Mouse (Mus musculus): ENCODE measurements around the gene Skida1.

Gene Skida1

DNA sequence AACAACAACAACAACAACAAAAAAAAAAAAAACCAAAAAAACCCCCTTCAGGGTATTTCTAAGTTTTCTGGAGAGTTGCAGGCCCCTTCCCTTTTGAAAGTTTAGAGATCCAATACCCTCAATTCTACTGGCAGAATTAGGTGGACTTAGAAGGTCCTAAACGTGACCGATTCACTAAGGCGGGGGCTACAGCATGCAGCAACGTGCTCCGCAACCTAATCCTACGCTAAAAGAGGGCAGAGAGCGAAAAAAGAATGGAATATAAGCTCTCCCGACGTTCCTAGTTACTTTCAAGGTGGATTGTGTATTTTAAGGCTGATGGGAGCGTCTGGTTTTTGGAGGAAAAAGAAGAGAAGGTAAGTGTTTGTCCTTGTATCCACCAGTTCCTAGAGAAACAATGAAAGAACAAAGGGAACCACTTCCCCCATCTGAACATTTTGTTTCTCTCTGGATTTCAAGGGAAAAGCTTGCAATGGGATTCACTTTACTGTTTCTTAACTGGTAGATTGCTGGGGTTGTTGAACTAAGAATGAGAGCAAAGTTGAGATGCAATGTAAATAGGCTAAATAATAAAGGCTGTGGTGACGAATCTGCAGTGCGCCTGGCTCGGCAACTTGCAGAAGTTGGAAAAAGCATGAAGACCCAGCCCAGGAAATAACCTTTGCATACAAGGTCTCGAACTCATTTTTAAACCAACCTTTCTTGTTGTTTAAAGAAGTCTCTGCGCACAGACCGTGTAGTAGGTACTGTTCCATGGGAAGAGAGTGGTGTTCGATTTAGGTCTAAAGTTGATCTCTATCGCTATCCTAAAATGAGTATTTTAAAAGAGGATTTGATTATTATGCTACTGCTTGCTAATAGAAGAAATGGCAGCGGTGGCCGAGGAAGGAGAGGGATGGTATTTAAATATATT lies 6.4 kb upstream of the Skida1 start, which contains the start of gene Mllt10:
Mllt10 (plus strand) TSS at position 222 of the 913 bp plus-strand sequence.
- no peak for DNase-seq (ENCODE audit: low spot score in 2 of 2)

DNA sequence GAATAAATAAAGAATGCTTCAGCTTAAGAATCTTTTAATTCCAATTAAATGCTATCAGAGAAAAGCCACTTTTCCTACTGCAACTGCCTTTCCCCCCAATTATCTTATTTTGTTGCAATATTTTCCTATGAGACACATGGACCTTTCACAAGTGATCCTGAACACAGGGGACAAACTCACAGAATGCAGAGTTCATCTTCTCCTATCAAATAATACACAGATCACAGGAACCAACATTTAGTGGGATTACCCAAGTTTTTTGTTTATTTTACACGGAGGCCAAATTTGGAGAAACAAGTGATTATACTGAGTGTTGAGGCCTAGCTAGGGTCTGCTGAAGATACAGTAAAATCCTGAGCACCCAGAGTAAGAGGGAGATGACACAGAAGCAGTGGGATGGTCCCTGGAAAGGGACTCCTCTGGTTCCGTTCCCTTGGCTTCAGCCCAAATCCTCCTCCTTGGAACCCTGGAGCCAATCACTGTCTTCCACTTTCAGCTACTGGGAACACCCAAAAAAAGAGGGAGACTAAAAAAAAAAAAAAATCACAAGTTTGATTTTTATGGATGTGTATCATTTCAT lies 5.2 kb upstream of the Skida1 start:
- DNase-seq (ENCODE audit: low spot score in 2 of 2): no peak

DNA sequence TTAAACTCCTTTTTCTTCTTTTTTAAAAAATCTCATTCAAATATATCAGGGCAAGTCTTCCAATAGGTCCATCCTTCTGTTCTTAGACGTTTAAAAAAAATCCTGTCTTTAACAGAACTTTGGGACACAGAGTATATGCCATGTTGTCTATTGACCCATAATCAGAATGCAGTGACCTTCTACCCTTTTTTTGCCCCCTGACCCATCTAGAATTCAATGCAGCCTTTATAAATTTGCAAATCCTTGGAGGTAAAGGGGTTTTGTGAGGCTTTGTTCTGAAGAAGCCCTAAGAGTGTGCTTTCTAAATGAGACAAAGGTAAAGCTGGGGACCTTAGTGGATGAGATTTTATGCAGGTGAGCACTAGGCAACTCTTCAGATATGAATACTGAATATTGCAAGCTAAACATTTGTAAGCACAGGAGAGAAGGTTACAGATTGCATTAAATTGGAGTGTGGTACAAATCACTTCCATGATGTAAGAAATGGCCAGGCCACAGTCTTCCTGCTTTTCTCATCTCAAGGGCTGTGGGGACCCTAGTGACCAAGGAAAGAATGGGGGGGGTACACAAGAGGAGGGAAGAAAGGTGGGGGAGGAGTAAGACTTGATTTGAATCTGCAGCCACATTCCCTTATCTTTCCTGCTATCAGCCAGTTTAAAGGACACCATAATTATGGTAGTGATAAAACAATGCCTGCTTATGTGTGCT lies 4.5 kb upstream of the Skida1 start:
- DNase-seq (ENCODE audit: low spot score in 2 of 2): no peak

DNA sequence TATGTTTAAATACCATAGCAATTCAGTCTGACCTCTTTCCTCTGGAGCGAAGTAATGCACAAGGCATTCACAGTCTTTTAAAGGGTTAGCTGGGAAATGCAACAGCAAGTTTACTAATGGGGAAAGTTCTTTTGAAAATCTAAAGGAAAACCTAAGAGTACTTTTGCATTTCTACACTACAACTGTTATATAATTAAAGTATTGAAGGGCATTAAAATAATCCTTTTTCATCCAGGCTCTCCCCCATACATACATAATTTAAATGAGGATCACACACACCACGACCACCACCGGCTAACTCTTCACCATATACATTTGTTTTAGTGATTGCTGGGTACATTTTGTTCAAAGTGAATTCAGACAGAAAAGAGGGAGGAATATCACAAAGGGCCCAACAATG lies 3.7 kb upstream of the Skida1 start:
- no peak for DNase-seq (ENCODE audit: low spot score in 2 of 2)

DNA sequence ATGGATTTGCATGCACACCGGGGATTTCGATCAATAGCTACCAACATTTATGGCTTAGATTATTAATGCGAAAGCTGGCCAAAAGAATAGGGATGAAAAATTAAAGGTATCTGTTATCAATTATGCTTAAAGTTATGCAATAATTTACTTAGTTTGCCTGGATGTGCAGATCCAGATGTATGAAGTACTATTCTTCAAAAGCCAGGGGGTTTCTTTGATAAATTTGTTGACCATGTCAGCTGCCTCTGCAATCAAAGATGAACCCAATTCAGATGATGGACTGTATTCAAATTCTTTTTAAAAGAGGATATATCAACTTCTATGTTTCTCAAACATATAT lies 3.0 kb upstream of the Skida1 start:
- DNase-seq (ENCODE audit: low spot score in 2 of 2): no peak

DNA sequence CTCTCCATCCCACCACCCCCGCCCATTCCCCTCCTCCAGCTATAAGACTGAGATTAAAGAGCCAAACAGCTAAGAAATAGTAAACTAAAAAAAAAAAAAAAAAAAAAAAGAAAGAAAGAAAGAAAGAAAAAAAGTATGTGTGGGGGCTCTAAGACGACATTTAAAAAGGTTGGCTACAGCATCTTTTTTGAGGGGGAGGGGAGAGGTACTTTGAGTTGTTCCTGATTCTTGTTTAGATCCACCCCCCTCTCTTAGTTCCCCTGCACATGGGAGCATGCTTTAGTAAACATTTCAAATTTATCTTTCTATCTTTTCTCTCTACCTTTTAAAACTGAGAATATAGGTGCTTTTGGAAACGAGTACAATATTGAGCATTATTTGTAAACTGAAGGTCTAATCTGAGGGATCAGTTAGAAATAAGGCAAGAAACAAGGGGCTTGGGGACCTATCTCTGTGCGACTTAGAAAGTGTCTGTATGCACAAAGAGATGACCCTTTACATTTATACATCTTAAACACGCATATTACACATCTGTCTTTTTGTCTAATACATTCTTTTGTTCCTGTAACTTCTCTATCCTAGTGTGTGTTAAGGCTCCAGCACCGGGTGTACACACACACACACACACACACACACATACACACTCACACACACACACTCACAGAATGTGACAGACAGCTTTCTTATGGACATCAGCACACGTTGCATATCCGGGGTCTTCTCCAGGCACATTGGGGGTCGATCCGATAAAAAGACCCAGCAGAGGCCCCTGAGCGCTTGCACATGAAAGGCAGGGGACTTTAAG lies 2.4 kb upstream of the Skida1 start:
- DNase-seq (ENCODE audit: low spot score in 2 of 2): no peak

DNA sequence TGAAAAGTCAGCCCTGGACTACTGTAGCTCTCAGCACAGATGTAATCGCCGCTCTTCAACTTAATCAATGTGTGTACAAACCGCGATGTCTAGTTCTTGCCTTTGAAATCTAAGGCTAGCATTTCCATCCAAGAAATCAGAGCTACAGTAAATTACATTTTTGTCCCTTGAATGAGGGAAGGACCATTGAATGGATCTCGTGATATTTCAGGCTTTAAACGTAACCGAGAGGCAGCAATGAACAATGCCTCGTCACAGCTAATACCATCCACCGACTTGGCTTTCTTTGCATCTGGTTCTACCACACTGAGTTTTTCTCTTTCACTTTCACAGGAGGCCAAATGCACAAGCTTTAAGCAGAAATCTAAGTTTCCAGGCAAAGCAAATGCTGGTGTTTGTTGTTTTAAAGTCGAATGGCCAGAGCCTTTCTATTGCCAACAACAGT lies 1.7 kb upstream of the Skida1 start:
- no peak for DNase-seq (ENCODE audit: low spot score in 2 of 2)

DNA sequence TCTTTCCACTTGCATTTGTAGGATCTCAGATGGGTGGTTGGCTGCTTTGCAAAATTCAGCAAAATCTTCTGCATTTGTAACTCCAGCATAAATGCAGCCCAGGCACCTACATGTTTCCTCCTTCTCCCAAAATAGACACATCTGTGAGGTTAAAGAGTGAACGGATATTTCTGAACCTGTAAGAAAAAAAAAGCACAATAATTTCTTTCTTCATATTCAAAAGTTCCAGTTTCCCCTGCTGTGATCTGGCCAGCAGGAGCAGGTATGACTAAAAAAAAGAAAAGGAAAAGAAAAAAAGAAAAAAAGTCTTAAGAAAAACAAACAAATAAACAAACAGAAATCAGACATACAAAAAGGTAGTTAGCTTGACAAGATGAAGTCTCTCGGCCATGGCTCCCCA lies 1.2 kb upstream of the Skida1 start:
- no peak for DNase-seq (ENCODE audit: low spot score in 2 of 2)

DNA sequence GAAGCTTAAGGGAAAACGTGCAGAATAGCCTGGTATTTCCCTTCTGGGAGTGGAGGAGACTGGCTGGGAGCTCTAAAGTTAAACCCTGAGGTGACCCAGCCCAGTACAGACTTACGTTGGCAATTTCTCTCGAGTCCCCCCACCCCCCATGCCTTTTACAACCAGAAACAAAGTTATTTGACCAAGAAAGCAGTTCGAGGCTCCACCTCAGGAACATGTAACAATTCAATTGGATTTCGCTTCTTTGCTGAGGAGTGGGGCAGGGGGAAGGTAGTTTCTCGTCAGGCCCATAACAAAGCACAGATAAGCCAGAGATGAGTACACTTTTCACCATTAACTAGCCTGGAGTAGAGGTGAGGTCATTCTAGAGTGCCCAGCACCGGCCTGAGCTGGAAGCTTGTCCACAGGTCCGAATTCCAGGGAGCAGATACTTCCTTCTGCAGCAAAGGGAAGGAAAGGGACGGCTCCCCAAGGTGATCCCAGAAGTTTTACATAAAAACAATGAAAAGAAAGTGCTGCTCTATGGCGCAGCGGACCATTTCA lies 499 bp upstream of the Skida1 start:
- DNase-seq (ENCODE audit: low spot score in 2 of 2): no peak

DNA sequence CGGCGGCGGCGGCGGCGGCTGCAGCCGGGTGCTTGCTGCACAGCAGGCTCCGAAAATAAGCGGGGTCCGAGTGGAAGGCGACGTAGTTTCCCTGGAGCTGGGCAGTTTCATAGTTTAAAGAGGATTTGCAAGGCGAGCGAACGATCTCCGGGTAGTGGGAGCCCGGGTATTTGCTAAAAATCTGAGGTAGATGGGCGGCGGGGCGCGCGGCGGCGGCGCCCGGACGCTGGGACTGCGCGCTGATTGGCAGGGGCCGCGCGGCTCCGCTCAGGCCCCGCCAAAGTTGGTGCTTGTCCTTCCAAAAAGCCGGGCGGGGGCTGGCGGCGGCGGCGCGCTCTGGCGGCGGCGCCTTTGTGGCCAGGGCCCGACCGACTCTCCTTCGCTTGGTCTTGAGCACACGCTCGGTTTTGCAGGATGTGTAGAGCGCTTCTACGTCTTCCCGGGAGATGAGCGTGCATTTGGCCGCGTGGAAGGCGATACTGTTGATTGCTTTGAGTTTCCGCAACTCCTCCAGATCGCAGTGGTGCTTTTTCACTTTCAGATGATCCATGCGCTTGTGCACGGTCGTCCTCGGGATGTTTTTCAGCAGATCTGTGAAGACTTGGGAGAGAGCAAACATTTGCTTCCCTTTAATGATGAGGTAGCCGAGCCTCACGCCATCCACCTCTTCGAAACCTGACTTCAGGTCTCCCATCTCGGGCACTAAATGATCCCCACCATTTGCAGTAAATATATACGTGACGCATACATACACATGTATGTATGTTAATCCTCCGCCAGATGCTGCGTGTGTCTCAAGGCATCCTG lies 1.0 kb downstream of the Skida1 start:
- no peak for DNase-seq (ENCODE audit: low spot score in 2 of 2)

DNA sequence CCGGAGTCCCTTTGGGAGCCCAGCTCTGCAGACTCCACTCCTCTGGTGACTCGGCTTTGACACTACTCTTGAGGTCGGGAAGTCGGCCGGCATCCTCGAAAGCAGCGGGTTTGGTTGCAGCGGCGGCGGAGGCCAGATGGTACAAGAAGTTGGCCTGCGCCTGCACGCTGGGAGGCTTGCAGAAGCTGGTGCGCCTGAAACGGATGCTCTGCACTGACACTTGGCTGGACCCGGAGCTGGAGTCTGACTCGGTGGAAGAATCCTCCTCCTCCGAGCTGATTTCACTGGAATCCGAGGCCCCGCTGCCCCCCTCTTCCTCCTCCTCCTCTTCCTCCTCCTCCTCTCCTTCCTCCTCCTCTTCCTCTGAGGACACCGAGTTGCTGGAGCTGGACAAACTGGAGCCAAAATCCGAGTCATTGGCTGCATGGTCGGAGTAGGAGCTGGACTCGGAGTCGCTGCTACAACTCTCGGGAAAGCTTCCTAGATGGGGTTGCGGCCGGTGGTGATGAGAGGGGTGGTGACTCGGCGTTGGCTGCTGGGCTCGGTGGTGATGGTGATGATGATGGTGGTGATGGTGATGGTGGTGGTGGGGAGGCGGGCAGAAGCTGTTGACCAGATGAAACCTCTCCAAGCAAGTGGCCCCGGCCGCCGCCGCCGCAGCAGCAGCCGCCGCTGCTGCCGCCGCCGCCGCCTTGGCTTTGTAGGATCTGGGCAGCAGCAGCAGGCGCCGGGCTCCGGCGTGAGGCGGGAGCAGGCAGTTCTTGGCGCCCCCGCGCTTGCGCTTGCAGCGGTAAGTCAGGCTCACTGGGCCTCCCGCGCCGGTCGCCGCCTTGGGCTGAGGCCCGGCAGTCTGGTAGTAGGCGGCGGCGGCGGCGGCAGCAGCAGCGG lies 1.8 kb downstream of the Skida1 start:
- no peak for DNase-seq (ENCODE audit: low spot score in 2 of 2)

DNA sequence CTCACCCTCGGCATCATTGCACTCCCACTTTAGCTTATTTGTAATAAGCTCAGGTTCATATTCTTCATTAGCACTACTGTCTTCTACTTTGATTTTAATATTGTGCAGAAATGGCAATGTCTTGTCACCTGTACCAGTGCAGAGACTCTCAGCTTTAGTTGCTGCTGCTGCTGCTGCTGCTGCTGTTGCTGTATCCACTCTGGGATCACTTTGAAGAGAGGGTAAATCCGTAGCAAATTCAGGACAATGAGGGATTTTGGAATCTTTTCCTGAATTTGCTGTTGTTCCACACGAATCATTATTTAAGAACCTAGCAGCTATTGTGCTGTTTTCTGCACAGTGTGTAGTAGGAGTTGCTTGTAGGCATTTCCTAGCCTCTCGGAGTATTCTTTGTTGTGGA lies 2.7 kb downstream of the Skida1 start:
- no peak for DNase-seq (ENCODE audit: low spot score in 2 of 2)

DNA sequence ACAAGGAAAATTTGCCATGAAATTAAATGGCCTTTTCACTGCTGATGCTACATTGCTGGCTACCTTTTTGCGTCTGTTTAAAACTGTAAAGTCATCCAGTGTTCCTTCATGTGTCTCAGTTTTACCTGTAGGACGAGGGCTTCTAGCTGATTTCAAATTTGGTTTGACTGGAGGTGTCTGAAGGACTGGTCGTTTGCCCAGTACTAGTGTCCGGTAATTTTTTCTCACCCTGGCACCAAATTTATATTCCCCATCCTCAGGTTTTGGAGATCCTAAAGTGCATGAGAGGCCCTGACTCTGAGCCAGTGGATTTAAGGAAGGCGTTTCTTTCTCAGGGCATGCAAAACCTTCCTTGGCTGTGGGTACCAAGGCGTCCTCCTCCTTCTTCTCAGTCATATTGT lies 3.1 kb downstream of the Skida1 start:
- no peak for DNase-seq (ENCODE audit: low spot score in 2 of 2)

DNA sequence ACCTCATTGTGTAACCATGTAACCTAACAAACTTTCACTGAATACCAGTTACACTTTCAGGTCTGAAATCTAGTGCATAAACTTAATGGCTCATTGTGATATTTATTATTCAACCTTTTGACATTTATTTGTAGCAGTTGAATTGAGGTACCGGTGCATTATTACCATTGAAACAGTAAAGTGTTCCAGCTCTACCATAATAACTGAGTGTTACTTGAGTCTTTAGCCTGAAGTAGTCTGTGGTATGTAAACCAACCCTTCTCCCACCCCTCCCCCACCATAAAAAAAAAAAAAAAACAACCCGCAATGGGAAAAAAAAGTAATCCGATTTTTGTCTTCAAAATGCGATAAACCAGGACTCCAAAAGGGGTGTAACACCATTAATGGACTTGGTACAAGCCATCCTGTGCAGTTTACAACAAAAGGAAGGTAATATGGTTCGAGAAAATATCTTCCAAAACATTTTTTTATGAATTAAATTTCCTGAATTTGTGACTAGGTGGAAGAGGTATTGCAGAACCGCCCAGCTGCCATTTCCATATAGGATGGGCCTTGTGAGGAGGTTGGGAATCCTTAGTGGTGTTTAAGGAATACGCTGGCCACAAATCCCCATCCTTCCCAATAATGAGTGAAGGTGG lies 3.6 kb downstream of the Skida1 start:
- DNase-seq (ENCODE audit: low spot score in 2 of 2): no peak

DNA sequence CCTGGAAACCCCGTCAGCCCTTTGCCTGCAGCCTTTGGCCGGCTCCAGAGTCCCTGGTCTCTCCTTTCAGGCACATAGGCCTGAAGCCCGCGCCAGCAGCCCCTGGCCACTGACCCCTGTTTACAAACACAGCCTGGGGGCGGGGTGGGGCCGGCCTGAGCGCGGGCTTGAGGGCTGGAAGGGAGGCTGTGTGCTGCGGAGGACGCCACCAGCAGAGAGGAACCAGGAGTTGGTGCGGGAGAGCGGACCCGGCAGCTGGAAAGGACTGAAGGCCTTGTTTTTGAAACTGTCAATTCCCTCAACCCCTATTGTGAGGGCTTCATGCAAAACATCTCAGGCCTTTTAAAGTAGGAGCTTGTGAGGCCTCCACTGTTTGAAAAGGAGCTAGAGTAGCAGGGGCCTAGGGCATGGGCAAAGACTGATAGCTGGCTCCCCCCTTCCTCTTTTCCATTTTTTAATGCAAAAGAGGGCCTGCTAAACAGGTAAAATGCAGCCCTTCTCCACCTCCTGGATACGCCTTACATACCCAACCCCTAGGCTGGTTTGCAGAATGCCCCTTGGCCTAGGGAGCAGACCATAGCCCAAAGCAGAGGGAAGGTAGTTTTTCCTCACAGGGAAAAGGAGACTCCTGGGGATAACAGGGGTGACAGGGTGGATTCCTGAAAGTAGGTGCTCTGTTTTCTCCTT lies 7.5 kb downstream of the Skida1 start:
- DNase-seq (ENCODE audit: low spot score in 2 of 2): no peak

DNA sequence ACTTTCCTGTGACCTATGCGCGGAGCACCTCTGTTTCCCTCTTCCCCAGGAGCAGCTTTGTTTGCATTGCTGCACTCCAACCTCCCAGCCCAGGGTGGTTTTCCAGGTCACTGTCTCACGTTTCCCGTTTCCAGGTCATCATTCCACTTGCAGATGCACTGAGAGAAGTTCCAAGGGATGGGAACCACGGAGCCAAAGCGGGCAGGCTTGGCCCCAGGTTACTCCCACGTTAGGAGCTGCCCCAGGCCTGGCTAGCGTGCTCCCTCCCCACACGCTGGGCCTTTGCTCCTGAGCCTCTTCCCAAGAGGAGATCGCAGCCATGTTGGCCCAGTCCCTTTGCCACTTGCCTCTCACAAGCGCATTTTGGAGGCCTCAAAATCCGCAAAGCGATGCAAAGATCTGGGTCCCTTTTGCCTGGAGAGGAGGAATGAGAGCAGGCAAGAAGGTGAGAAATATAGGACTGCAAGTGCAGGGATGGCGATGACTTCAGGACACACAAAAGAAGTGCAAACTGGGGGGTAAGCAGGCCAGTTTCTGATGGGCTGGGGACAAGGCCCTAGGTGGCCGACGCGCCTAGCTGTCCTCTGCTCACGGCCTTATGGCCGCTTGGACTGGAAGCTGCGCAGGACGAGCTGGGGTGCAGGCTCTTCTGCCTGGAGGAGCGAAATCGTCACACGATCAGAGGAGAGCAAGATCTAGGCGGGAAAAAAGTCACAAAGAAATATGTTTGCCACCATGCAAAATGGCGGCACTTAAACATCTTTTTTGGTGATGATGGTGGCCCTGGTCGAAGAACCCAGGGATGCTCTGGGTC lies 8.3 kb downstream of the Skida1 start:
- no peak for DNase-seq (ENCODE audit: low spot score in 2 of 2)

DNA sequence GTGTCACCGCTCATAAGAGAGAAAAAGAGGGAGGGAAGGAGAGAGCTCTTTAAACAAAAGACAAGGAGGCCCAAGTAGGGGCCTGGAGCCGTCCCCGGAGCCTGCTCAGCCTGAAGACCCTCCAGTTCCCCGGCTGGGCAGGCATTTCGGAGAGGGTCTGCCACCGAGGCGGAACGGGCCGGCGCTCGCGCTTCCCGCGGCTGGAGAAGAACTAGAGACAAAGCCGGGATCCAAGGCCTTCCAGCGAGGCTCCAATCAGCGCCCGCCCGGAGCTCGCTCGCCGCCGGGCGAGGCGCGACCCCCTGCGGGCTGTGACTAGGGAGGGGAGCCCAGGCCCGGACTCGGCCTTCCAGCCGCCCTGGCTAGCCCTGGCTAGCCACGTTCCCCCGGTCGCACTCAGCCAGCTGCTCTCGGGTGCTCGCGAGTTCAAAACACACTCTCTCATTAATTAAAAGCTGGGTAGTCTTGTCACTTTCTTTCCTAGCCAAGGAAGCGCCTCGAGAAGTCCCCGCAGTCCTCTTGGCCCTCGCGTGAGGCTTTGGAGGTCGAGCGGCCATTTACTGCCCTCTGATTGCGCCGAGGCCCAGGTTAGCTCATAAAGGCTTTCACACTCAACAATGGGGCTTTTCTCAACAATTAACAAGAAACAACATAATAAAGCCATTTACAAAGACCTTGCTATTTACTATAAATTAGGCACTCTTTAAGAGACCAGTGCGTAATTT lies 9.1 kb downstream of the Skida1 start:
- no peak for DNase-seq (ENCODE audit: low spot score in 2 of 2)
